ENCODE assay signal across 8 mouse cellular contexts in the genomic region with DNA sequence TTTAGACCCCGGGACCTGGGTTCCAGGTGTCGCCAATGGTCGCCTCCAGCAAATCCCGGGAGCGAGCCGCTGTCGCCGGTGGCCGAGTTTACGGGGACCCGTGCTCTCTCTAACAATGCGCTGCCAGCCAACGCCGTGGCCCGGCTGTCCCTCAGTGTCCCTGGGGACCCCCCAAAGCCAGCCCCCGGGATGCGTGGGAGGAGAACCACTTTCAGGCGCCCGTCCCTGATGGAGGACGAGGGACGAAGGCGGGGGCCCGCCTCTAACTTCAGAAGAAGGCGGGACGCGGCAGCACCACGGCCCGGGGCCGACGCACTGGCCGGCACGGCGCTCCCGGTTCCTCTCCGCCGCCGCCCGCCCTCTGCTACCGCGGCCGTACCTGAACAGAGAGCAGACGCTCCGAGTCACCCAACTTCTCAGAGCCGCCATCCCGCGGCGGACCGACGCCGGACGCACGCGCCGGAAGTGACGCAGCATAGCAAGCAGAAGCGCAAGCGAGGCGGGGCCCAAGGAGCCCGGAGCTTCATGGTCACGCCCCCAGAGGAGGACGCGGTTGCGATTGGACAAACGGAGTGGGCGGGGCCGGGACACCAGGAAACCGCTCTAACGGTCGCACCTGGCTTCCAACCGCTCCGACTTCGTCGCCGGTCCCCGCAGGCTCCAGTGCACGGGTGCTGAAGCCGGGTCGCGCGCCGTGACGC. TPM values are rescaled to one million over a fixed set of nuclear protein-coding genes. Genes with fewer than 3 reads are reported as not detected.
DNase-seq lines count a peak whose midpoint lies in the region; ATAC-seq lines count a peak whose summit lies in the region.

A gene (minus strand): TSS at position 485 of the 701 bp plus-strand sequence.

- peak within 1 kb of the TSS; percentile 95 for H3K4me2 ChIP-seq in heart, embryonic 13.5 days
- peak within 1 kb of the TSS; percentile 92 for H3K4me2 ChIP-seq in liver, embryonic 12.5 days
- H3K4me2 ChIP-seq in stomach, embryonic 15.5 days, result peak within 1 kb of the TSS; percentile 87

- peak; percentile 100 for DNase-seq in CD4-positive, CD25-positive, alpha-beta regulatory T cell, adult 2 months (ENCODE audit: low read depth, low spot score)
- peak; percentile 46 for DNase-seq in fat pad, adult 2 months (ENCODE audit: extremely low read depth, low read depth, low spot score)
- DNase-seq in kidney, postnatal 10 days, result peak; percentile 99
- peak; percentile 98 to 99 for DNase-seq in natural killer cell, adult 2 months (ENCODE audit: low spot score in 2 of 2)

- peak; percentile 94 for ATAC-seq in heart, embryonic 13.5 days (ENCODE audit: extremely low read depth, insufficient number of reproducible peaks, low FRiP score, low TSS enrichment)
- ATAC-seq in liver, embryonic 12.5 days, result peak; percentile 96
- ATAC-seq in stomach, embryonic 15.5 days (ENCODE audit: insufficient read depth, low FRiP score, low read depth), result peak; percentile 97

- WGBS in heart, embryonic 13.5 days, result under 1% methylated on average over 82 of the region's 82 CpGs
- WGBS in liver, embryonic 12.5 days (ENCODE audit: insufficient replicate concordance), result under 1% methylated on average over 81 of the region's 82 CpGs
- under 1% methylated on average over 81 of the region's 82 CpGs for WGBS in stomach, embryonic 15.5 days

- H3K9me3 ChIP-seq in heart, embryonic 13.5 days, result no peaks in the 10 kb centered on the region
- H3K9me3 ChIP-seq in liver, embryonic 12.5 days (replicated peaks), result no peaks in the 10 kb centered on the region
- H3K9me3 ChIP-seq in stomach, embryonic 15.5 days, result no peaks in the 10 kb centered on the region

- peak within 1 kb of the TSS; percentile 71 for H3K27ac ChIP-seq in brown adipose tissue, adult 24 weeks (replicated peaks; ENCODE audit: low read depth, low read length)
- H3K27ac ChIP-seq in heart, embryonic 13.5 days (replicated peaks), result peak within 1 kb of the TSS; percentile 65
- H3K27ac ChIP-seq in liver, embryonic 12.5 days, result peak within 1 kb of the TSS; percentile 79
- no peak within 1 kb of the TSS for H3K27ac ChIP-seq in stomach, embryonic 15.5 days

- no peaks in the 10 kb centered on the region for H3K27me3 ChIP-seq in heart, embryonic 13.5 days (replicated peaks)
- no peaks in the 10 kb centered on the region for H3K27me3 ChIP-seq in liver, embryonic 12.5 days (replicated peaks)
- no peaks in the 10 kb centered on the region for H3K27me3 ChIP-seq in stomach, embryonic 15.5 days (replicated peaks)

- no peaks in the 10 kb centered on the region for H3K4me1 ChIP-seq in brown adipose tissue, adult 24 weeks (ENCODE audit: control insufficient read depth, insufficient read depth, insufficient read length, low read length)
- peaks cover 22% of the 10 kb centered on the region for H3K4me1 ChIP-seq in heart, embryonic 13.5 days
- H3K4me1 ChIP-seq in liver, embryonic 12.5 days, result peaks cover 38% of the 10 kb centered on the region
- H3K4me1 ChIP-seq in stomach, embryonic 15.5 days, result peaks cover 11% of the 10 kb centered on the region; the same call in 1 of the 2 replicates

- H3K9ac ChIP-seq in heart, embryonic 13.5 days, result peak within 1 kb of the TSS; percentile 90
- H3K9ac ChIP-seq in liver, embryonic 12.5 days, result peak within 1 kb of the TSS; percentile 87
- peak within 1 kb of the TSS; percentile 76 for H3K9ac ChIP-seq in stomach, embryonic 15.5 days

- peaks cover 31% of the 10 kb centered on the region for H3K36me3 ChIP-seq in heart, embryonic 13.5 days
- H3K36me3 ChIP-seq in liver, embryonic 12.5 days, result peaks cover 24% of the 10 kb centered on the region
- no peaks in the 10 kb centered on the region for H3K36me3 ChIP-seq in stomach, embryonic 15.5 days

- peak within 1 kb of the TSS; percentile 84 for H3K4me3 ChIP-seq in brown adipose tissue, adult 24 weeks (ENCODE audit: insufficient read depth, low read depth, low read length)
- peak within 1 kb of the TSS; percentile 84 for H3K4me3 ChIP-seq in heart, embryonic 13.5 days
- H3K4me3 ChIP-seq in liver, embryonic 12.5 days, result peak within 1 kb of the TSS; percentile 87
- H3K4me3 ChIP-seq in stomach, embryonic 15.5 days (replicated peaks), result peak within 1 kb of the TSS; percentile 85

RNA-seq across cellular contexts. Expression of the gene that starts here (rescaled TPM):
- 58.4 and 76.8 TPM in 2 replicates for polyA plus RNA-seq in brown adipose tissue, adult 24 weeks (2012; ENCODE audit: insufficient read depth, insufficient read length, missing spikeins)
- polyA plus RNA-seq in heart, embryonic 13.5 days (2015; fragmentation: Nextera tagmentation; extraction: Ambion mirVana), result 89.2 and 97.1 TPM in 2 replicates
- polyA plus RNA-seq in liver, embryonic 12.5 days (2016; fragmentation: Nextera tagmentation; extraction: Ambion mirVana), result 71.6 and 75.7 TPM in 2 replicates
- 100 and 103 TPM in 2 replicates for polyA plus RNA-seq in stomach, embryonic 15.5 days (2015; fragmentation: Nextera tagmentation; extraction: Ambion mirVana)

Comparison
In these comparisons a context has a peak if more than half of its experiments do, and no peak if none do; other contexts are left out.
1. DNase-seq: peak in every context shown above with its lines; median percentile 100 in CD4-positive, CD25-positive, alpha-beta regulatory T cell, adult 2 months; 99 in kidney, postnatal 10 days; 98 in natural killer cell, adult 2 months; 46 in fat pad, adult 2 months.